Comparison of ENCODE assay signal across 10 mouse cellular contexts in the genomic region with DNA sequence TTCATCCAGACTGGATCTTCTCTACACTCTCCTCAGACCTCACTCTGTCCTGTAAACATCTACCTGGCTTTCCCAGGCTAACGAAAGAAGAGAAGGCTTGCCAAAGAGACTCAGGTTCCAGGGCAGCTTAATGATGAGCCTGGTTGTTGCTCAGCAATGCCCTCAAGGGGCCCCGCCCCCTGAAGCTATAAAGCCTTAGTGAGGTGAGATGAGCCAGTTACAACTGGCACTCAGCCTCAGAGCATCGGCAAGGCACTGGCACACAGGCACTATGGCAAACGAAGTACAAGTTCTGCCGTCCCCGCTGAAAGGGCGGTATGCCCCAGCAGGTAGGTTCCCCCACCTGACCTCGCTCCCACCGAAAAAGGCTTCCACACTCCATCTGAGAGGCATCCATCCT. TPM values are rescaled to one million over a fixed set of nuclear protein-coding genes. Genes with fewer than 3 reads are reported as not detected.
DNase-seq lines count a peak whose midpoint lies in the region; TF ChIP-seq lines count a peak whose summit lies in the region.
"Had no signal": no experiment of that assay in that cellular context is flagged by ENCODE, and none has a peak within 500 bp of the region (broad histone marks: within the 10 kb centered on the region; RNA-seq: fewer than 3 reads in every experiment).

A gene (plus strand): TSS at position 216 of the 400 bp plus-strand sequence.

- intact Hi-C loops in heart, adult 2 months (cut with DNase I) = no loop called here

- H3K79me2 ChIP-seq in heart, adult 2 months (replicated peaks; ENCODE audit: control insufficient read depth, insufficient read depth, low read length) = no peaks in the 10 kb centered on the region

- peak; percentile 36 for DNase-seq in heart, postnatal 4 days
- DNase-seq in heart, adult 2 months = no peak
- peak; percentile 5 for DNase-seq in NIH3T3 (ENCODE audit: low read depth)
- peak; percentile 68 for DNase-seq in cerebellum, adult 9-11 months
- DNase-seq in kidney, postnatal 36 days = peak; percentile 64 to 74
- DNase-seq in right cerebral cortex, postnatal 36 days (ENCODE audit: low spot score in 2 of 2) = no peak
- DNase-seq in thymus, adult 18-20 months = no peak
- DNase-seq in right cerebral cortex, postnatal 14 days = no peak
- DNase-seq: liver, embryonic 13.5 days had no signal

- WGBS in heart, adult 2 months = 63% methylated on average over 9 of the region's 9 CpGs

- no peaks in the 10 kb centered on the region for H3K27me3 ChIP-seq in heart, adult 2 months (ENCODE audit: control insufficient read depth, insufficient read depth, low read length)
- H3K27me3 ChIP-seq: liver, embryonic 13.5 days had no signal

- H3K27ac ChIP-seq in heart, adult 2 months = no peak within 1 kb of the TSS
- H3K27ac ChIP-seq: liver, embryonic 13.5 days had no signal

- H3K9ac ChIP-seq in heart, adult 2 months (ENCODE audit: low read depth, low read length) = no peak within 1 kb of the TSS
- H3K9ac ChIP-seq: liver, embryonic 13.5 days had no signal

- no peak for TF ChIP-seq CTCF in heart, adult 2 months (IDR thresholded peaks at IDR 0.05)

- no peak within 1 kb of the TSS for H3K4me3 ChIP-seq in heart, adult 2 months
- H3K4me3 ChIP-seq: liver, embryonic 13.5 days had no signal

- H3K36me3 ChIP-seq in heart, adult 2 months (ENCODE audit: control insufficient read depth, insufficient read depth, low read length) = no peaks in the 10 kb centered on the region
- H3K36me3 ChIP-seq: liver, embryonic 13.5 days had no signal

- TF ChIP-seq POLR2A in heart, adult 2 months (IDR thresholded peaks at IDR 0.05; ENCODE audit: insufficient read depth, low read depth, low read length) = no peak

- no peak for TF ChIP-seq EP300 in heart, adult 2 months (IDR thresholded peaks at IDR 0.05; ENCODE audit: insufficient read depth, low read depth, low read length)

- no peaks in the 10 kb centered on the region for H3K4me1 ChIP-seq in heart, adult 2 months (ENCODE audit: control insufficient read depth, insufficient read depth, low read length)
- H3K4me1 ChIP-seq: liver, embryonic 13.5 days had no signal

RNA-seq across cellular contexts. Expression of the gene that starts here (rescaled TPM):
- not detected for total RNA-seq in heart, postnatal 4 days (2021)
- total RNA-seq in heart, adult 2 months (2021) = not detected
- polyA plus RNA-seq in heart, adult 2 months (2012; rRNA removed) = not detected in 2 replicates
- polyA plus RNA-seq: small intestine, adult 2 months had no signal

Comparison
In these comparisons a context has a peak if more than half of its experiments do, and no peak if none do; other contexts are left out.
1. Peak in DNase-seq in heart, postnatal 4 days; RNA of the gene not detected or under 1 TPM.
2. DNase-seq: peak in NIH3T3 (single experiment), cerebellum, adult 9-11 months (single experiment) and kidney, postnatal 36 days (2 of 2); none in heart, adult 2 months (0 of 2), right cerebral cortex, postnatal 36 days (0 of 2), thymus, adult 18-20 months (0 of 2) and right cerebral cortex, postnatal 14 days (single experiment).